Comparison of ENCODE assay signal across 28 mouse cellular contexts in genomic region chr1:68872976-68873634, GRCm38 (mm10).
DNase-seq lines count a peak whose midpoint lies in the region; ATAC-seq and TF ChIP-seq lines count a peak whose summit lies in the region.
"Had no signal": no experiment of that assay in that cellular context is flagged by ENCODE, and none has a peak within 500 bp of the region (broad histone marks: within the 10 kb centered on the region; RNA-seq: fewer than 3 reads in every experiment).

No protein-coding gene starts in this region.

- H3K79me2 ChIP-seq in liver, adult 2 months (ENCODE audit: control insufficient read depth, insufficient read depth, low read length): no peaks in the 10 kb centered on the region

- H3K4me1 ChIP-seq in hindbrain, postnatal 0 days (ENCODE audit: insufficient read depth, low read length): no peaks in the 10 kb centered on the region
- H3K4me1 ChIP-seq in hindbrain, embryonic 11.5 days (replicated peaks; ENCODE audit: control insufficient read depth, insufficient read depth, low read length): no peaks in the 10 kb centered on the region
- H3K4me1 ChIP-seq in liver, adult 2 months (ENCODE audit: control insufficient read depth, insufficient read depth, low read length): no peaks in the 10 kb centered on the region
- H3K4me1 ChIP-seq: embryonic facial prominence, embryonic 13.5 days; heart, embryonic 15.5 days; limb, embryonic 13.5 days; liver, embryonic 13.5 days; megakaryocyte, embryonic 14.5 days had no signal

- no peak overlapping the region for H3K9ac ChIP-seq in hindbrain, postnatal 0 days (replicated peaks; ENCODE audit: low read length)
- H3K9ac ChIP-seq in hindbrain, embryonic 11.5 days (ENCODE audit: low read depth, low read length): no peak overlapping the region
- no peak overlapping the region for H3K9ac ChIP-seq in liver, adult 2 months (ENCODE audit: low read depth, low read length)
- H3K9ac ChIP-seq: embryonic facial prominence, embryonic 13.5 days; forebrain, embryonic 12.5 days; heart, embryonic 15.5 days; hindbrain, embryonic 13.5 days; limb, embryonic 13.5 days; liver, embryonic 13.5 days; midbrain, embryonic 12.5 days; neural tube, embryonic 13.5 days had no signal

- peak; percentile 65 for DNase-seq in hindbrain, postnatal 0 days (ENCODE audit: low spot score)
- DNase-seq in hindbrain, embryonic 11.5 days (ENCODE audit: low spot score): no peak
- peak; percentile 30 for DNase-seq in liver, adult 2 months (ENCODE audit: extremely low read depth, low read depth, low spot score)
- DNase-seq in liver: no peak
- peak; percentile 2 for DNase-seq in adipocyte (ENCODE audit: low spot score)
- peak; percentile 34 for DNase-seq in fibroblast of lung, adult 2 months (ENCODE audit: low read depth)
- DNase-seq in T-cell, adult 2 months (ENCODE audit: low spot score): no peak
- DNase-seq: adrenal gland, adult 8-10 months; cerebellum, adult 18-20 months; gastrocnemius, postnatal 14 days; kidney, adult 11 months; liver, embryonic 13.5 days; lung, adult 18-20 months; lung, postnatal 4 days; thymus, postnatal 4 days had no signal

- no peaks in the 10 kb centered on the region for H3K9me3 ChIP-seq in hindbrain, postnatal 0 days (ENCODE audit: low read length)
- H3K9me3 ChIP-seq in hindbrain, embryonic 11.5 days (ENCODE audit: control insufficient read depth, low read length): no peaks in the 10 kb centered on the region
- H3K9me3 ChIP-seq: embryonic facial prominence, embryonic 13.5 days; heart, embryonic 15.5 days; hindbrain, embryonic 13.5 days; limb, embryonic 13.5 days; liver, embryonic 13.5 days; midbrain, embryonic 12.5 days; neural tube, embryonic 13.5 days had no signal

- no peak overlapping the region for H3K4me2 ChIP-seq in hindbrain, postnatal 0 days (ENCODE audit: low read depth, low read length)
- H3K4me2 ChIP-seq in hindbrain, embryonic 11.5 days (replicated peaks; ENCODE audit: low read depth, low read length): no peak overlapping the region
- H3K4me2 ChIP-seq: embryonic facial prominence, embryonic 13.5 days; forebrain, embryonic 12.5 days; heart, embryonic 15.5 days; hindbrain, embryonic 13.5 days; limb, embryonic 13.5 days; liver, embryonic 13.5 days; midbrain, embryonic 12.5 days; neural tube, embryonic 13.5 days had no signal

- TF ChIP-seq CTCF in hindbrain, postnatal 0 days (IDR thresholded peaks at IDR 0.05; ENCODE audit: low read depth): no peak
- TF ChIP-seq CTCF in liver, adult 2 months (IDR thresholded peaks at IDR 0.05; ENCODE audit: low read depth, low read length): no peak

- H3K27ac ChIP-seq in hindbrain, postnatal 0 days: no peak overlapping the region
- H3K27ac ChIP-seq in hindbrain, embryonic 11.5 days (ENCODE audit: low read depth, low read length): no peak overlapping the region
- no peak overlapping the region for H3K27ac ChIP-seq in liver, adult 2 months (replicated peaks; ENCODE audit: insufficient read depth, low read depth, low read length)
- H3K27ac ChIP-seq: embryonic facial prominence, embryonic 13.5 days; forebrain, embryonic 12.5 days; heart, embryonic 15.5 days; hindbrain, embryonic 13.5 days; limb, embryonic 13.5 days; liver, embryonic 13.5 days; midbrain, embryonic 12.5 days; neural tube, embryonic 13.5 days had no signal

- 42% methylated on average over 2 of the region's 2 CpGs for WGBS in hindbrain, postnatal 0 days
- WGBS in hindbrain, embryonic 11.5 days: 82% methylated on average over 2 of the region's 2 CpGs
- WGBS in liver, adult 2 months: 60% methylated on average over 2 of the region's 2 CpGs

- no peaks in the 10 kb centered on the region for H3K36me3 ChIP-seq in hindbrain, postnatal 0 days (ENCODE audit: insufficient read depth, low read length)
- no peaks in the 10 kb centered on the region for H3K36me3 ChIP-seq in hindbrain, embryonic 11.5 days (ENCODE audit: control insufficient read depth, insufficient read depth, low read length)
- H3K36me3 ChIP-seq in liver, adult 2 months (ENCODE audit: control insufficient read depth, insufficient read depth, low read length): no peaks in the 10 kb centered on the region
- H3K36me3 ChIP-seq: embryonic facial prominence, embryonic 13.5 days; forebrain, embryonic 12.5 days; heart, embryonic 15.5 days; hindbrain, embryonic 13.5 days; limb, embryonic 13.5 days; liver, embryonic 13.5 days; midbrain, embryonic 12.5 days; neural tube, embryonic 13.5 days had no signal

- ATAC-seq in hindbrain, postnatal 0 days: 0 out of 2 replicates have a peak, but pooled peaks have one; percentile 27
- ATAC-seq in hindbrain, embryonic 11.5 days (ENCODE audit: low FRiP score): no peak
- ATAC-seq: activated CD4-positive, CD25-positive, alpha-beta regulatory T cell, adult 4 months; CD4-positive, CD25-positive, alpha-beta regulatory T cell, adult 4 months; inflammation-experienced regulatory T-cells, adult 6 months; lung, postnatal 0 days had no signal

- no peak overlapping the region for H3K4me3 ChIP-seq in hindbrain, postnatal 0 days (ENCODE audit: low read length)
- H3K4me3 ChIP-seq in hindbrain, embryonic 11.5 days (ENCODE audit: low read depth, low read length): no peak overlapping the region
- no peak overlapping the region for H3K4me3 ChIP-seq in liver, adult 2 months (ENCODE audit: insufficient read depth, low read depth, low read length)
- H3K4me3 ChIP-seq: embryonic facial prominence, embryonic 13.5 days; forebrain, embryonic 12.5 days; heart, embryonic 15.5 days; hindbrain, embryonic 13.5 days; limb, embryonic 13.5 days; liver, embryonic 13.5 days; megakaryocyte, embryonic 14.5 days; midbrain, embryonic 12.5 days; myocyte; neural tube, embryonic 13.5 days had no signal

- H3K27me3 ChIP-seq in hindbrain, postnatal 0 days (ENCODE audit: insufficient read depth, low read length): no peaks in the 10 kb centered on the region
- H3K27me3 ChIP-seq in hindbrain, embryonic 11.5 days (ENCODE audit: control insufficient read depth, insufficient read depth, low read length): no peaks in the 10 kb centered on the region
- H3K27me3 ChIP-seq in liver, adult 2 months (ENCODE audit: control insufficient read depth, insufficient read depth, low read length): no peaks in the 10 kb centered on the region
- H3K27me3 ChIP-seq: embryonic facial prominence, embryonic 13.5 days; heart, embryonic 15.5 days; hindbrain, embryonic 13.5 days; limb, embryonic 13.5 days; liver, embryonic 13.5 days; megakaryocyte, embryonic 14.5 days; midbrain, embryonic 12.5 days; neural tube, embryonic 13.5 days had no signal

- no peak for TF ChIP-seq POLR2A in liver, adult 2 months (IDR thresholded peaks at IDR 0.05; ENCODE audit: extremely low read depth, insufficient read depth, low read length)

Comparison
In these comparisons a context has a peak if more than half of its experiments do, and no peak if none do; other contexts are left out.
1. DNase-seq: peak in hindbrain, postnatal 0 days (single experiment), liver, adult 2 months (single experiment), adipocyte (single experiment) and fibroblast of lung, adult 2 months (single experiment); none in hindbrain, embryonic 11.5 days (single experiment), liver (single experiment) and T-cell, adult 2 months (single experiment).